Mouse (Mus musculus) heart, embryonic 13.5 days (tissue): ENCODE measurements around the gene Agap1. TPM values are rescaled to one million over a fixed set of nuclear protein-coding genes. Genes with fewer than 3 reads are reported as not detected.

Experiments
- ATAC-seq: fragments of 200-750 bp; cut with Nextera tagmentation; 2 replicates; pipeline ENCODE4 v1.8.0; 2017; ENCODE audit warnings: moderate TSS enrichment; ENCODE audit not compliant: insufficient number of reproducible peaks, low FRiP score, low TSS enrichment; ENCODE audit errors: extremely low read depth
- H3K27ac ChIP-seq: fragments of 300-500 bp; sonication (generic); replicated peaks from 2 replicates; pipeline ENCODE4 v1.5.1; 2015; ENCODE audit warnings: moderate library complexity, mild to moderate bottlenecking, inconsistent platforms
- H3K27me3 ChIP-seq: fragments of 300-500 bp; sonication (generic); replicated peaks from 2 replicates; pipeline ENCODE4 v1.6.1; 2015; ENCODE audit warnings: mild to moderate bottlenecking, inconsistent platforms
- H3K36me3 ChIP-seq: fragments of 300-500 bp; sonication (generic); 2 replicates; pipeline ENCODE4 v1.6.1; 2015; ENCODE audit warnings: mild to moderate bottlenecking, inconsistent platforms
- H3K4me1 ChIP-seq: fragments of 300-500 bp; sonication (generic); 2 replicates; pipeline ENCODE4 v1.6.1; 2015; ENCODE audit warnings: inconsistent platforms
- H3K4me2 ChIP-seq: fragments of 300-500 bp; sonication (generic); 2 replicates; pipeline ENCODE4 v1.6.1; 2015; ENCODE audit warnings: inconsistent platforms, mild to moderate bottlenecking, moderate library complexity
- H3K4me3 ChIP-seq: fragments of 300-500 bp; sonication (generic); 2 replicates; pipeline ENCODE4 v1.5.1; 2015; ENCODE audit warnings: moderate library complexity, mild to moderate bottlenecking, inconsistent platforms
- H3K9ac ChIP-seq: fragments of 300-500 bp; sonication (generic); 2 replicates; pipeline ENCODE4 v1.6.1; 2015; ENCODE audit warnings: inconsistent platforms, mild to moderate bottlenecking, moderate library complexity
- H3K9me3 ChIP-seq: fragments of 300-500 bp; sonication (generic); 2 replicates; pipeline ENCODE4 v1.6.1; 2016; ENCODE audit warnings: inconsistent platforms
- WGBS: fragments of 180-500 bp; shearing (Covaris S2); methylation state at CpG from one replicate; pipeline ENCODE4 v1.1.7; 2015; ENCODE audit warnings: mixed read lengths; 5-methylcytosine and 5-hydroxymethylcytosine counted together
- polyA plus RNA-seq: library from polyadenylated mRNA; unstranded; fragments of >200 nt; fragmentation: Nextera tagmentation; extraction: Ambion mirVana; gene quantifications from 2 replicates; pipeline ENCODE4 v1.2.1, GENCODE M21; 2015

The Agap1 gene
- polyA plus RNA-seq, 1 experiment from 2014 or later, result 7.1 TPM

- peak overlapping the region; percentile 51 for H3K4me2 ChIP-seq
- H3K36me3 ChIP-seq, result peaks cover 20% of the 10 kb centered on the region; the same call in 1 of the 2 replicates
- no peak overlapping the region for H3K4me3 ChIP-seq
- H3K27ac ChIP-seq, result peak overlapping the region; percentile 61
- ATAC-seq, result 0 out of 2 replicates have a peak, but pooled peaks have one; percentile 51
- no peaks in the 10 kb centered on the region for H3K27me3 ChIP-seq
- 14% methylated on average over 13 of the region's 13 CpGs for WGBS
- no peaks in the 10 kb centered on the region for H3K9me3 ChIP-seq
- H3K9ac ChIP-seq, result peak overlapping the region; percentile 59; the same call in 1 of the 2 replicates
- peaks cover 41% of the 10 kb centered on the region for H3K4me1 ChIP-seq
Observed at GRCm38 (mm10) chr1:89703294-89703693, 248.7 kb downstream of the Agap1 start.

GRCm38 (mm10) chr1:89705670-89706069, 251.1 kb downstream of the Agap1 start:
- H3K36me3 ChIP-seq, result 0 out of 2 replicates have a peak, but pooled peaks cover 10% of the 10 kb centered on the region
- H3K27me3 ChIP-seq, result no peaks in the 10 kb centered on the region
- H3K4me2 ChIP-seq, result no peak overlapping the region
- ATAC-seq, result no peak
- H3K9ac ChIP-seq, result no peak overlapping the region
- no peak overlapping the region for H3K27ac ChIP-seq
- H3K4me3 ChIP-seq, result no peak overlapping the region
- H3K4me1 ChIP-seq, result peaks cover 56% of the 10 kb centered on the region
- H3K9me3 ChIP-seq, result no peaks in the 10 kb centered on the region
- WGBS, result 68% methylated on average over 6 of the region's 6 CpGs

- peaks cover 52% of the 10 kb centered on the region for H3K4me1 ChIP-seq
- H3K9ac ChIP-seq, result no peak overlapping the region
- no peaks in the 10 kb centered on the region for H3K9me3 ChIP-seq
- 82% methylated on average over 2 of the region's 2 CpGs for whole genome bisulfite sequencing
- H3K27ac ChIP-seq, result no peak overlapping the region
- ATAC-seq, result no peak
- H3K27me3 ChIP-seq, result no peaks in the 10 kb centered on the region
- 0 out of 2 replicates have a peak, but pooled peaks cover 4% of the 10 kb centered on the region for H3K36me3 ChIP-seq
- H3K4me3 ChIP-seq, result no peak overlapping the region
- no peak overlapping the region for H3K4me2 ChIP-seq
Observed at GRCm38 (mm10) chr1:89706862-89707261, 252.3 kb downstream of the Agap1 start.

GRCm38 (mm10) chr1:89707756-89708480, 253.3 kb downstream of the Agap1 start:
- H3K9me3 ChIP-seq, result no peaks in the 10 kb centered on the region
- 79% methylated on average over 15 of the region's 15 CpGs for WGBS
- H3K9ac ChIP-seq, result no peak overlapping the region
- peaks cover 41% of the 10 kb centered on the region for H3K4me1 ChIP-seq
- H3K4me3 ChIP-seq, result no peak overlapping the region
- peaks cover 10% of the 10 kb centered on the region; the same call in 1 of the 2 replicates for H3K36me3 ChIP-seq
- no peaks in the 10 kb centered on the region for H3K27me3 ChIP-seq
- no peak for ATAC-seq
- no peak overlapping the region for H3K27ac ChIP-seq
- H3K4me2 ChIP-seq, result no peak overlapping the region

GRCm38 (mm10) chr1:89709824-89710223, 255.2 kb downstream of the Agap1 start:
- Histone ChIP-seq H3K9me3 (no peaks in the 10 kb centered on the region), H3K4me1 (peaks cover 39% of the 10 kb centered on the region), H3K27me3 (no peaks in the 10 kb centered on the region), H3K36me3 (peaks cover 10% of the 10 kb centered on the region; the same call in 1 of the 2 replicates), H3K4me3 (no peak overlapping the region), H3K27ac (no peak overlapping the region), H3K9ac (no peak overlapping the region), H3K4me2 (no peak overlapping the region)
- 66% methylated on average over 5 of the region's 5 CpGs for WGBS
- no peak for ATAC-seq

GRCm38 (mm10) chr1:89713681-89714080, 259.1 kb downstream of the Agap1 start:
- H3K27me3 ChIP-seq, result no peaks in the 10 kb centered on the region
- H3K36me3 ChIP-seq, result peaks cover 5% of the 10 kb centered on the region; the same call in 1 of the 2 replicates
- WGBS, result 72% methylated on average over 5 of the region's 5 CpGs
- H3K4me2 ChIP-seq, result no peak overlapping the region
- H3K9ac ChIP-seq, result no peak overlapping the region
- H3K4me3 ChIP-seq, result no peak overlapping the region
- no peaks in the 10 kb centered on the region for H3K9me3 ChIP-seq
- H3K27ac ChIP-seq, result no peak overlapping the region
- peaks cover 61% of the 10 kb centered on the region for H3K4me1 ChIP-seq
- ATAC-seq, result no peak

- Histone ChIP-seq H3K4me3 (no peak overlapping the region), H3K27ac (no peak overlapping the region), H3K27me3 (no peaks in the 10 kb centered on the region), H3K9me3 (no peaks in the 10 kb centered on the region), H3K36me3 (peaks cover 5% of the 10 kb centered on the region; the same call in 1 of the 2 replicates), H3K9ac (no peak overlapping the region), H3K4me1 (peaks cover 63% of the 10 kb centered on the region), H3K4me2 (no peak overlapping the region)
- no peak for ATAC-seq
- 61% methylated on average over 18 of the region's 18 CpGs for WGBS
Observed at GRCm38 (mm10) chr1:89714165-89714980, 259.8 kb downstream of the Agap1 start.

- no peaks in the 10 kb centered on the region for H3K27me3 ChIP-seq
- H3K27ac ChIP-seq, result no peak overlapping the region
- H3K4me3 ChIP-seq, result no peak overlapping the region
- no peak overlapping the region for H3K4me2 ChIP-seq
- H3K9me3 ChIP-seq, result no peaks in the 10 kb centered on the region
- 55% methylated on average over 2 of the region's 2 CpGs for WGBS
- peaks cover 5% of the 10 kb centered on the region; the same call in 1 of the 2 replicates for H3K36me3 ChIP-seq
- ATAC-seq, result no peak
- H3K4me1 ChIP-seq, result peaks cover 52% of the 10 kb centered on the region
- no peak overlapping the region for H3K9ac ChIP-seq
Observed at GRCm38 (mm10) chr1:89716234-89716633, 261.6 kb downstream of the Agap1 start.

- Histone ChIP-seq H3K36me3 (peaks cover 5% of the 10 kb centered on the region; the same call in 1 of the 2 replicates), H3K4me1 (peaks cover 54% of the 10 kb centered on the region), H3K4me3 (no peak overlapping the region), H3K9ac (no peak overlapping the region), H3K4me2 (no peak overlapping the region), H3K27me3 (no peaks in the 10 kb centered on the region), H3K9me3 (no peaks in the 10 kb centered on the region), H3K27ac (0 out of 2 replicates have a peak overlapping the region, but pooled peaks have one; percentile 17)
- 68% methylated on average over 4 of the region's 4 CpGs for whole genome bisulfite sequencing
- ATAC-seq, result no peak
Observed at GRCm38 (mm10) chr1:89717100-89717499, 262.5 kb downstream of the Agap1 start.

- Histone ChIP-seq H3K4me1 (peaks cover 65% of the 10 kb centered on the region), H3K9me3 (no peaks in the 10 kb centered on the region), H3K27me3 (no peaks in the 10 kb centered on the region), H3K27ac (peak overlapping the region; percentile 42; the same call in 1 of the 2 replicates), H3K36me3 (no peaks in the 10 kb centered on the region), H3K4me2 (no peak overlapping the region), H3K9ac (no peak overlapping the region), H3K4me3 (no peak overlapping the region)
- ATAC-seq, result no peak; the same call in 1 of the 2 replicates
- 67% methylated on average over 7 of the region's 7 CpGs for WGBS
Observed at GRCm38 (mm10) chr1:89718782-89719403, 264.3 kb downstream of the Agap1 start.

GRCm38 (mm10) chr1:89724141-89724540, 269.5 kb downstream of the Agap1 start:
- peak overlapping the region; percentile 67 for H3K27ac ChIP-seq
- H3K27me3 ChIP-seq, result no peaks in the 10 kb centered on the region
- ATAC-seq, result no peak
- H3K4me1 ChIP-seq, result peaks cover 31% of the 10 kb centered on the region
- peak overlapping the region; percentile 9; the same call in 1 of the 2 replicates for H3K4me2 ChIP-seq
- peaks cover 14% of the 10 kb centered on the region for H3K36me3 ChIP-seq
- no peaks in the 10 kb centered on the region for H3K9me3 ChIP-seq
- WGBS, result 13% methylated on average over 3 of the region's 3 CpGs
- H3K4me3 ChIP-seq, result no peak overlapping the region
- peak overlapping the region; percentile 55 for H3K9ac ChIP-seq
